Mouse (Mus musculus): ENCODE results near the gene Tha1.

Tha1 gene

GRCm38 (mm10) chr11:117824060-117824969, 49.0 kb downstream of the Tha1 start:
- DNase-seq = peak; percentile 90

GRCm38 (mm10) chr11:117823411-117823810, 49.9 kb downstream of the Tha1 start:
- DNase-seq = no peak

- peak; percentile 67 for DNase-seq
Observed at GRCm38 (mm10) chr11:117822728-117823241, 50.5 kb downstream of the Tha1 start.

- DNase-seq = no peak
Observed at GRCm38 (mm10) chr11:117821868-117822267, 51.4 kb downstream of the Tha1 start.

GRCm38 (mm10) chr11:117820173-117820572, 53.1 kb downstream of the Tha1 start:
- DNase-seq = no peak

GRCm38 (mm10) chr11:117819095-117819494, 54.2 kb downstream of the Tha1 start:
- no peak for DNase-seq
